Mouse (Mus musculus): ENCODE data around the gene Mttp. TPM values are rescaled to one million over a fixed set of nuclear protein-coding genes. Genes with fewer than 3 reads are reported as not detected.

The Mttp gene
- polyA plus RNA-seq, 1 experiment: 1.6 TPM

- TF ChIP-seq POLR2A (IDR thresholded peaks at IDR 0.05; ENCODE audit: control insufficient read depth, extremely low read depth, insufficient read depth, low read length, poor library complexity): no peak
- H3K4me1 ChIP-seq (replicated peaks; ENCODE audit: control insufficient read depth, insufficient read depth, low read length): no peaks in the 10 kb centered on the region
- 90% methylated on average over 2 of the region's 2 CpGs for WGBS
- no peak overlapping the region for H3K27ac ChIP-seq (ENCODE audit: control insufficient read depth, insufficient read depth, low read length)
- H3K4me3 ChIP-seq (ENCODE audit: control insufficient read depth, insufficient read depth, low read length): no peak overlapping the region
- no peaks in the 10 kb centered on the region for H3K27me3 ChIP-seq (ENCODE audit: control insufficient read depth, insufficient read depth, low read length)
- no peaks in the 10 kb centered on the region for H3K36me3 ChIP-seq (ENCODE audit: control insufficient read depth, insufficient read depth, low read length)
- DNase-seq: no peak
Measured at GRCm38 (mm10) chr3:138182019-138182418, 37.3 kb upstream of the Mttp start.

GRCm38 (mm10) chr3:138175551-138175950, 30.8 kb upstream of the Mttp start:
- no peak overlapping the region for H3K4me3 ChIP-seq (ENCODE audit: control insufficient read depth, insufficient read depth, low read length)
- no peaks in the 10 kb centered on the region for H3K4me1 ChIP-seq (replicated peaks; ENCODE audit: control insufficient read depth, insufficient read depth, low read length)
- DNase-seq: no peak
- H3K27ac ChIP-seq (ENCODE audit: control insufficient read depth, insufficient read depth, low read length): no peak overlapping the region
- no peaks in the 10 kb centered on the region for H3K27me3 ChIP-seq (ENCODE audit: control insufficient read depth, insufficient read depth, low read length)
- no peaks in the 10 kb centered on the region for H3K36me3 ChIP-seq (ENCODE audit: control insufficient read depth, insufficient read depth, low read length)
- TF ChIP-seq CTCF (IDR thresholded peaks at IDR 0.05; ENCODE audit: borderline replicate concordance, control insufficient read depth, extremely low read depth, insufficient read depth, low read length, poor library complexity): no peak
- no peak for TF ChIP-seq POLR2A (IDR thresholded peaks at IDR 0.05; ENCODE audit: control insufficient read depth, extremely low read depth, insufficient read depth, low read length, poor library complexity)
- WGBS: 95% methylated on average over 6 of the region's 6 CpGs

- 88% methylated on average over 10 of the region's 10 CpGs for WGBS
- peak; percentile 16 for DNase-seq
Measured at GRCm38 (mm10) chr3:138173291-138173690, 28.5 kb upstream of the Mttp start.

GRCm38 (mm10) chr3:138162553-138163183, 17.9 kb upstream of the Mttp start:
- Histone ChIP-seq H3K4me1 (replicated peaks; ENCODE audit: control insufficient read depth, insufficient read depth, low read length) (peaks cover 2% of the 10 kb centered on the region; the same call in 1 of the 2 replicates), H3K27me3 (ENCODE audit: control insufficient read depth, insufficient read depth, low read length) (no peaks in the 10 kb centered on the region), H3K36me3 (ENCODE audit: control insufficient read depth, insufficient read depth, low read length) (no peaks in the 10 kb centered on the region), H3K27ac (ENCODE audit: control insufficient read depth, insufficient read depth, low read length) (no peak overlapping the region), H3K4me3 (ENCODE audit: control insufficient read depth, insufficient read depth, low read length) (no peak overlapping the region)
- no peak for DNase-seq
- no peak for TF ChIP-seq CTCF (IDR thresholded peaks at IDR 0.05; ENCODE audit: borderline replicate concordance, control insufficient read depth, extremely low read depth, insufficient read depth, low read length, poor library complexity)
- no peak for TF ChIP-seq POLR2A (IDR thresholded peaks at IDR 0.05; ENCODE audit: control insufficient read depth, extremely low read depth, insufficient read depth, low read length, poor library complexity)
- 60% methylated on average over 4 of the region's 4 CpGs for WGBS

More at GRCm38 (mm10) chr3:138173291-138173690, 28.5 kb upstream of the Mttp start:
- Histone ChIP-seq H3K4me3 (ENCODE audit: control insufficient read depth, insufficient read depth, low read length) (no peak overlapping the region), H3K27me3 (ENCODE audit: control insufficient read depth, insufficient read depth, low read length) (no peaks in the 10 kb centered on the region), H3K4me1 (replicated peaks; ENCODE audit: control insufficient read depth, insufficient read depth, low read length) (no peaks in the 10 kb centered on the region), H3K27ac (ENCODE audit: control insufficient read depth, insufficient read depth, low read length) (no peak overlapping the region), H3K36me3 (ENCODE audit: control insufficient read depth, insufficient read depth, low read length) (no peaks in the 10 kb centered on the region)
- no peak for TF ChIP-seq CTCF (IDR thresholded peaks at IDR 0.05; ENCODE audit: borderline replicate concordance, control insufficient read depth, extremely low read depth, insufficient read depth, low read length, poor library complexity)
- TF ChIP-seq POLR2A (IDR thresholded peaks at IDR 0.05; ENCODE audit: control insufficient read depth, extremely low read depth, insufficient read depth, low read length, poor library complexity): no peak

GRCm38 (mm10) chr3:138161623-138162022, 16.9 kb upstream of the Mttp start:
- Histone ChIP-seq H3K27me3 (ENCODE audit: control insufficient read depth, insufficient read depth, low read length) (no peaks in the 10 kb centered on the region), H3K4me3 (ENCODE audit: control insufficient read depth, insufficient read depth, low read length) (no peak overlapping the region), H3K27ac (ENCODE audit: control insufficient read depth, insufficient read depth, low read length) (no peak overlapping the region), H3K4me1 (replicated peaks; ENCODE audit: control insufficient read depth, insufficient read depth, low read length) (peaks cover 2% of the 10 kb centered on the region; the same call in 1 of the 2 replicates), H3K36me3 (ENCODE audit: control insufficient read depth, insufficient read depth, low read length) (no peaks in the 10 kb centered on the region)
- TF ChIP-seq CTCF (IDR thresholded peaks at IDR 0.05; ENCODE audit: borderline replicate concordance, control insufficient read depth, extremely low read depth, insufficient read depth, low read length, poor library complexity): no peak
- no peak for TF ChIP-seq POLR2A (IDR thresholded peaks at IDR 0.05; ENCODE audit: control insufficient read depth, extremely low read depth, insufficient read depth, low read length, poor library complexity)
- WGBS: 93% methylated on average over 10 of the region's 10 CpGs
- DNase-seq: no peak

- no peak overlapping the region for H3K4me3 ChIP-seq (ENCODE audit: control insufficient read depth, insufficient read depth, low read length)
- no peaks in the 10 kb centered on the region for H3K27me3 ChIP-seq (ENCODE audit: control insufficient read depth, insufficient read depth, low read length)
- 91% methylated on average over 10 of the region's 10 CpGs for WGBS
- no peak for DNase-seq
- no peak overlapping the region for H3K27ac ChIP-seq (ENCODE audit: control insufficient read depth, insufficient read depth, low read length)
- no peaks in the 10 kb centered on the region for H3K36me3 ChIP-seq (ENCODE audit: control insufficient read depth, insufficient read depth, low read length)
- TF ChIP-seq CTCF (IDR thresholded peaks at IDR 0.05; ENCODE audit: borderline replicate concordance, control insufficient read depth, extremely low read depth, insufficient read depth, low read length, poor library complexity) (no peak), POLR2A (IDR thresholded peaks at IDR 0.05; ENCODE audit: control insufficient read depth, extremely low read depth, insufficient read depth, low read length, poor library complexity) (no peak)
- H3K4me1 ChIP-seq (replicated peaks; ENCODE audit: control insufficient read depth, insufficient read depth, low read length): no peaks in the 10 kb centered on the region
Measured at GRCm38 (mm10) chr3:138156651-138157050, 11.9 kb upstream of the Mttp start.

GRCm38 (mm10) chr3:138155062-138155461, 10.3 kb upstream of the Mttp start:
- Histone ChIP-seq H3K27ac (ENCODE audit: control insufficient read depth, insufficient read depth, low read length) (no peak overlapping the region), H3K4me3 (ENCODE audit: control insufficient read depth, insufficient read depth, low read length) (no peak overlapping the region), H3K27me3 (ENCODE audit: control insufficient read depth, insufficient read depth, low read length) (no peaks in the 10 kb centered on the region), H3K4me1 (replicated peaks; ENCODE audit: control insufficient read depth, insufficient read depth, low read length) (no peaks in the 10 kb centered on the region), H3K36me3 (ENCODE audit: control insufficient read depth, insufficient read depth, low read length) (no peaks in the 10 kb centered on the region; the same call in 1 of the 2 replicates)
- DNase-seq: no peak
- WGBS: 95% methylated on average over 4 of the region's 4 CpGs
- TF ChIP-seq CTCF (IDR thresholded peaks at IDR 0.05; ENCODE audit: borderline replicate concordance, control insufficient read depth, extremely low read depth, insufficient read depth, low read length, poor library complexity): no peak
- TF ChIP-seq POLR2A (IDR thresholded peaks at IDR 0.05; ENCODE audit: control insufficient read depth, extremely low read depth, insufficient read depth, low read length, poor library complexity): no peak
